Mouse (Mus musculus) forebrain, embryonic 10.5 days (tissue): ENCODE measurements around the gene Rnf145. TPM values are rescaled to one million over a fixed set of nuclear protein-coding genes. Genes with fewer than 3 reads are reported as not detected.

Experiments used
- DNase-seq: peaks from one replicate; pipeline ENCODE4 v3.0.0-alpha.2; 2017; ENCODE audit warnings: low spot score; ENCODE audit errors: extremely low spot score
- H3K27ac ChIP-seq: fragments of 300-500 bp; sonication (generic); 2 replicates; pipeline ENCODE4 v1.5.1; 2016; ENCODE audit warnings: mild to moderate bottlenecking
- H3K27me3 ChIP-seq: fragments of 300-500 bp; sonication (generic); 2 replicates; pipeline ENCODE4 v1.6.1; 2016; ENCODE audit warnings: mild to moderate bottlenecking; ENCODE audit not compliant: poor library complexity, severe bottlenecking
- H3K36me3 ChIP-seq: fragments of 300-500 bp; sonication (generic); replicated peaks from 2 replicates; pipeline ENCODE4 v1.6.1; 2016; ENCODE audit warnings: mild to moderate bottlenecking, moderate library complexity
- H3K4me1 ChIP-seq: fragments of 300-500 bp; sonication (generic); 2 replicates; pipeline ENCODE4 v1.6.1; 2016
- H3K4me3 ChIP-seq: fragments of 300-500 bp; sonication (generic); 2 replicates; pipeline ENCODE4 v1.5.1; 2016; ENCODE audit warnings: mild to moderate bottlenecking, moderate library complexity
- H3K9me3 ChIP-seq: fragments of 300-500 bp; sonication (generic); 2 replicates; pipeline ENCODE4 v1.6.1; 2016; ENCODE audit warnings: mild to moderate bottlenecking, moderate library complexity
- WGBS: fragments of 180-500 bp; shearing (Covaris S2); methylation state at CpG from one replicate; pipeline ENCODE4 v1.1.7; 2016; 5-methylcytosine and 5-hydroxymethylcytosine counted together
- microRNA-seq: library from miRNA; unstranded; fragments of <30 nt; microRNA quantifications from one replicate; pipeline ENCODE4, GENCODE M21; 2017
- polyA plus RNA-seq: library from polyadenylated mRNA; unstranded; fragments of >200 nt; fragmentation: Nextera tagmentation; extraction: Ambion mirVana; gene quantifications from 2 replicates; pipeline ENCODE4 v1.2.1, GENCODE M21; 2016

Gene Rnf145
- polyA plus RNA-seq, 1 experiment from 2014 or later: 92.8 TPM

- Histone ChIP-seq H3K4me1 (peaks cover 26% of the 10 kb centered on the region), H3K4me3 (no peak overlapping the region), H3K27me3 (peaks cover 32% of the 10 kb centered on the region), H3K27ac (no peak overlapping the region), H3K36me3 (no peaks in the 10 kb centered on the region), H3K9me3 (no peaks in the 10 kb centered on the region)
- 86% methylated on average over 11 of the region's 11 CpGs for WGBS
- DNase-seq: no peak
Observed at GRCm38 (mm10) chr11:44608646-44609045, 89.9 kb downstream of the Rnf145 start.

- Histone ChIP-seq H3K9me3 (no peaks in the 10 kb centered on the region), H3K4me1 (peaks cover 30% of the 10 kb centered on the region), H3K36me3 (no peaks in the 10 kb centered on the region), H3K27me3 (peaks cover 57% of the 10 kb centered on the region), H3K4me3 (peak overlapping the region; percentile 54), H3K27ac (peak overlapping the region; percentile 12; the same call in 1 of the 2 replicates)
- under 1% methylated on average over 45 of the region's 45 CpGs for WGBS
- DNase-seq: peak; percentile 90
Observed at GRCm38 (mm10) chr11:44610971-44611781, 92.4 kb downstream of the Rnf145 start.

- H3K9me3 ChIP-seq: no peaks in the 10 kb centered on the region
Observed at GRCm38 (mm10) chr11:44612156-44612555, 93.4 kb downstream of the Rnf145 start.

GRCm38 (mm10) chr11:44612681-44613410 lies 94.1 kb downstream of the Rnf145 start:
- WGBS: under 1% methylated on average over 38 of the region's 38 CpGs
- H3K4me3 ChIP-seq: peak overlapping the region; percentile 50
- no peaks in the 10 kb centered on the region for H3K36me3 ChIP-seq
- peak; percentile 48 for DNase-seq
- H3K9me3 ChIP-seq: no peaks in the 10 kb centered on the region
- H3K27ac ChIP-seq: peak overlapping the region; percentile 48
- H3K4me1 ChIP-seq: peaks cover 43% of the 10 kb centered on the region
- H3K27me3 ChIP-seq: peaks cover 68% of the 10 kb centered on the region

More at GRCm38 (mm10) chr11:44612156-44612555, 93.4 kb downstream of the Rnf145 start:
- peak overlapping the region; percentile 50; the same call in 1 of the 2 replicates for H3K4me3 ChIP-seq
- H3K4me1 ChIP-seq: peaks cover 40% of the 10 kb centered on the region
- no peaks in the 10 kb centered on the region for H3K36me3 ChIP-seq
- no peak for DNase-seq
- 2% methylated on average over 10 of the region's 10 CpGs for WGBS
- peaks cover 67% of the 10 kb centered on the region for H3K27me3 ChIP-seq
- no peak overlapping the region for H3K27ac ChIP-seq

GRCm38 (mm10) chr11:44613411-44614180 lies 94.8 kb downstream of the Rnf145 start:
- 7% methylated on average over 14 of the region's 14 CpGs for WGBS
- Histone ChIP-seq H3K36me3 (no peaks in the 10 kb centered on the region), H3K27me3 (peaks cover 73% of the 10 kb centered on the region), H3K27ac (peak overlapping the region; percentile 48), H3K4me1 (peaks cover 49% of the 10 kb centered on the region), H3K9me3 (no peaks in the 10 kb centered on the region), H3K4me3 (peak overlapping the region; percentile 50)
- no peak for DNase-seq

Small RNAs within 50 kb of the gene (microRNA-seq; reads per million reads assigned to microRNA genes)
- gene Gm22121: not detected

Other genes starting within 250 kb of the Rnf145 start
- not detected in 2 replicates for gene Il12b, start 118.9 kb upstream of the Rnf145 start, polyA plus RNA-seq
- 72.1 and 81.6 TPM in 2 replicates for gene Ublcp1, start 48.5 kb upstream of the Rnf145 start, polyA plus RNA-seq
- 8.1 and 8.4 TPM in 2 replicates for gene Ebf1, start 98.4 kb downstream of the Rnf145 start, polyA plus RNA-seq